Mouse (Mus musculus) heart, adult 2 months (tissue): ENCODE data around the gene Tex33. TPM values are rescaled to one million over a fixed set of nuclear protein-coding genes. Genes with fewer than 3 reads are reported as not detected.

Experiments used
- DNase-seq, 2 experiments: peaks; one replicate each; pipeline ENCODE4 v3.0.0; 2021
- H3K27ac ChIP-seq: fragments of 200-600 bp; 2 replicates; pipeline ENCODE4 v1.8.1; 2022
- H3K27me3 ChIP-seq: fragments of 200-500 bp; 2 replicates; pipeline ENCODE4 v1.6.1; 2012; ENCODE audit warnings: mild to moderate bottlenecking, low read length, inconsistent platforms, mixed read lengths; ENCODE audit not compliant: control insufficient read depth, insufficient read depth
- H3K36me3 ChIP-seq: fragments of 200-500 bp; 2 replicates; pipeline ENCODE4 v1.6.1; 2012; ENCODE audit warnings: low read length, inconsistent platforms; ENCODE audit not compliant: control insufficient read depth, insufficient read depth
- H3K4me1 ChIP-seq: fragments of 200-500 bp; 2 replicates; pipeline ENCODE4 v1.6.1; 2011; ENCODE audit warnings: low read length; ENCODE audit not compliant: control insufficient read depth, insufficient read depth
- H3K4me3 ChIP-seq: fragments of 200-600 bp; 2 replicates; pipeline ENCODE4 v1.8.1; 2022
- H3K79me2 ChIP-seq: fragments of 200-500 bp; replicated peaks from 2 replicates; pipeline ENCODE4 v1.6.1; 2012; ENCODE audit warnings: mild to moderate bottlenecking, inconsistent platforms, low read length, moderate library complexity, mixed read lengths; ENCODE audit not compliant: control insufficient read depth, insufficient read depth
- H3K9ac ChIP-seq: fragments of 200-500 bp; 2 replicates; pipeline ENCODE4 v1.6.1; 2012; ENCODE audit warnings: low read depth, mild to moderate bottlenecking, control low read depth, inconsistent platforms, low read length, mixed read lengths
- CTCF ChIP-seq: fragments of 200-600 bp; IDR thresholded peaks from 2 replicates; pipeline ENCODE4 v1.8.1; 2022; ENCODE audit warnings: antibody characterized with exemption, mild to moderate bottlenecking, moderate library complexity
- EP300 ChIP-seq: fragments of 200-500 bp; IDR thresholded peaks from 2 replicates; pipeline ENCODE4 v1.6.1; 2011; ENCODE audit warnings: low read depth, low read length, control low read depth; ENCODE audit not compliant: insufficient read depth
- POLR2A ChIP-seq: fragments of 200-500 bp; IDR thresholded peaks from 2 replicates; pipeline ENCODE4 v1.6.1; 2011; ENCODE audit warnings: mild to moderate bottlenecking, low read depth, low read length, control low read depth; ENCODE audit not compliant: insufficient read depth
- WGBS: fragments of 180-500 bp; shearing (Covaris S2); methylation state at CpG from one replicate; pipeline ENCODE4 v1.1.7; 2018; 5-methylcytosine and 5-hydroxymethylcytosine counted together
- intact Hi-C: fragments of 180-260 bp; cut with DNase I; formaldehyde crosslinking; loops from one replicate; pipeline ENCODE4 v1.15.1; 2025
- long read RNA-seq: library from polyadenylated mRNA; stranded (forward); transcript quantifications from one replicate; pipeline ENCODE4 v2.0.0, GENCODE M21; 2021
- polyA plus RNA-seq: library from polyadenylated mRNA; depleted of rRNA; stranded (reverse); fragments of >200 nt; gene quantifications from 2 replicates; pipeline ENCODE4 v1.2.3, GENCODE M21; 2012; rRNA removed
- total RNA-seq, 2 experiments: library from RNA; stranded (reverse); gene quantifications; 2 replicates each; pipeline ENCODE4 v1.2.3; 2021

Gene Tex33
- total RNA-seq (not detected), polyA plus RNA-seq (0.43 and 0.67 TPM in 2 replicates)
- long read RNA-seq = 0 reads

- 83% methylated on average over 8 of the region's 8 CpGs for WGBS
- no peak within 1 kb of the TSS for H3K27ac ChIP-seq
- intact Hi-C loops = no loop called here
These were observed at the start of gene Tex33 for GRCm38 (mm10) chr15:78395478-78395962. Gene Tex33, minus strand, starts transcription at chr15:78395912.

DNA sequence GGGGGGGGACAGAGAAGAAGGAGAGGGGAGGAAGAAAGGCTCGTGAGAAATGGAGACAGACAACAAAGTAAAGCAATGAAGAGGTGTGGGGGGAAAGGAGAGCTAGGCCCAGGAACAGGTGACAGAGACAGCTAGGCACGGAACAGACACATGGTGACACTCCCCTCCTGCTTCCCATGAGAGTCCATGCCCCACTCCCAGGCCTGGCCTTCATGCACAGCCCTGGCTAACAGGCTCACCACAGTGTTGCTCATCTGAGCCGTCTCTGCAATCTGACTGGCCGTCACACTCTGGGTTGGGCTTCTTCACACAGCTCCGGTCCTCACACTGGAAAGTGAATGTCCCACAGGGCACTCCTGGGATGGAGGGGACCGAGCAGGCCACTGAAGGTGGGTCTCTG lies 48.1 kb upstream of the Tex33 start:
- Histone ChIP-seq H3K27ac (no peak overlapping the region), H3K4me1 (peaks cover 3% of the 10 kb centered on the region; the same call in 1 of the 2 replicates), H3K4me3 (no peak overlapping the region), H3K79me2 (no peaks in the 10 kb centered on the region), H3K9ac (no peak overlapping the region), H3K27me3 (no peaks in the 10 kb centered on the region), H3K36me3 (no peaks in the 10 kb centered on the region)
- TF ChIP-seq POLR2A (no peak), EP300 (no peak), CTCF (no peak)
- no peak for DNase-seq
- WGBS = 43% methylated on average over 6 of the region's 6 CpGs
- intact Hi-C loops = no loop called here

More at GRCm38 (mm10) chr15:78395478-78395962, at the start of gene Tex33:
- H3K79me2 ChIP-seq = no peaks in the 10 kb centered on the region
- no peaks in the 10 kb centered on the region for H3K36me3 ChIP-seq
- DNase-seq = no peak
- H3K4me1 ChIP-seq = no peaks in the 10 kb centered on the region
- TF ChIP-seq CTCF (no peak), POLR2A (no peak), EP300 (no peak)
- H3K4me3 ChIP-seq = no peak within 1 kb of the TSS
- no peaks in the 10 kb centered on the region for H3K27me3 ChIP-seq
- H3K9ac ChIP-seq = no peak within 1 kb of the TSS

DNA sequence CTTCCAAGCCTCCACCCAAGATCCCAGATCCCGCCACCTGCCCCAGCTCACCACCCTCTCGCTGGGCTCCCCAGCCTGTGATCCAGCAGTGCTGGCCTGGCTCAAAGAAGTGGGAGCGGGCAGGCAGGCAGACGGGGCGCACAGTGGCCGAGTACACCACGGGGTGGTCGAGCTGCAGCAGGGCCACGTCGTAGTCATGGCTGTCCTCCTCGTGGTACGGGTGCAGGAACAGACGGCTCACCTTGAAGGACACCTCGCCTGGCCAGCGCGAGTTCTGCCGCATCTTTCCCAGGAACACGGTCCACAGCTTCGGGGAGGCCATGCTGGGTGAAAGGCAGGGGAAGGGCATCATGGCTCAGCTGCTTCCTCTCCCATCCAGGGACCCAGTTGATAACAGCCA lies 46.5 kb upstream of the Tex33 start:
- Histone ChIP-seq H3K9ac (no peak overlapping the region), H3K79me2 (no peaks in the 10 kb centered on the region), H3K4me1 (peaks cover 2% of the 10 kb centered on the region), H3K4me3 (no peak overlapping the region), H3K27me3 (no peaks in the 10 kb centered on the region), H3K36me3 (no peaks in the 10 kb centered on the region), H3K27ac (no peak overlapping the region)
- DNase-seq = peak in 1 of 2 experiments; percentile 3
- 92% methylated on average over 19 of the region's 19 CpGs for WGBS
- TF ChIP-seq CTCF (no peak), POLR2A (no peak), EP300 (no peak)
- intact Hi-C loops = no loop called here

DNA sequence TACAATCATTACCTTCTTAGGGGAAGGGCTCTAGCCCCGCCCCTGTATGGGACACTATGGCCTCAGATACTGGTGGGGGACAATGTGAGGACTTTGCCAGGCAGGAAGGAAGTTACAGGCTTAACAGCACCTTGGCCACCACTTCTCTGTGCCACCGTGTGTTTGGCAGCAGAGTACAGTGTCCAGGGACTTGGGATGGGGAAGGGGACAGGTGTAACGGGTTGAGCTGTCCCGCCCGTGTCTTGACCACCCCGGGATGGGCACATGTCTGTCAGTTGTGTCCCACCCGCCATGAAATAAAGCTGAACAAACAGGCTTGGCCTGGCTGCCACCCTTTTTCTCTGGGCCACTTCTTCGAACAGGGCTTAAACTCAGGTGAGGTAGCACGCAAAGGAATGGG lies 43.3 kb upstream of the Tex33 start:
- no peaks in the 10 kb centered on the region for H3K79me2 ChIP-seq

DNA sequence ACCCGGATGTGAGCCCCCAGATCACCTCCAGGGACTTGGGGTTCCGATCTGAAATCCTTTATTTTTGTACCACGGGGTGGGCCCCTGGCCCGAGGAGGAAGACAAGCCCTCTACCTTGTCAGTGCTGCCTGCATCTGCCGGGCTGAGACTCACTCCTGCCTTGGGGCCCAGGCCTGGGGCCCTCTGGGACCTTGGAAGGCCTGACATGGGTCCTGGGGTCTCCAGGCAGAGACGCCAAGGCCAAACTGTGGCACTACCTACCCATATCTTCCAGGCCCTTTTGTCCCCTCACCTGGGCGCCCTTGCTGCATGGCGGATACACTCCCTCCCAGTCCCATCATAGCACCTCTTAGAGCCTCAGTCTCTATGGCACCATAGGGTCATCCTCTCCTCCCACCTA lies 42.8 kb upstream of the Tex33 start:
- H3K4me1 ChIP-seq = peaks cover 3% of the 10 kb centered on the region
- H3K27me3 ChIP-seq = no peaks in the 10 kb centered on the region
- intact Hi-C loops = no loop called here
- H3K4me3 ChIP-seq = no peak overlapping the region
- 66% methylated on average over 8 of the region's 8 CpGs for WGBS
- peak in 1 of 2 experiments; percentile 7 for DNase-seq
- H3K36me3 ChIP-seq = no peaks in the 10 kb centered on the region
- no peak for TF ChIP-seq POLR2A
- no peak for TF ChIP-seq CTCF
- TF ChIP-seq EP300 = no peak
- H3K79me2 ChIP-seq = no peaks in the 10 kb centered on the region
- no peak overlapping the region for H3K9ac ChIP-seq
- H3K27ac ChIP-seq = no peak overlapping the region

More for the DNA sequence above, 43.3 kb upstream of the Tex33 start:
- TF ChIP-seq POLR2A (no peak), CTCF (no peak)
- DNase-seq = no peak
- H3K4me3 ChIP-seq = no peak overlapping the region
- H3K36me3 ChIP-seq = no peaks in the 10 kb centered on the region
- 84% methylated on average over 9 of the region's 9 CpGs for WGBS
- no peaks in the 10 kb centered on the region for H3K27me3 ChIP-seq
- peaks cover 3% of the 10 kb centered on the region for H3K4me1 ChIP-seq
- intact Hi-C loops = no loop called here
- H3K27ac ChIP-seq = no peak overlapping the region
- no peak overlapping the region for H3K9ac ChIP-seq

DNA sequence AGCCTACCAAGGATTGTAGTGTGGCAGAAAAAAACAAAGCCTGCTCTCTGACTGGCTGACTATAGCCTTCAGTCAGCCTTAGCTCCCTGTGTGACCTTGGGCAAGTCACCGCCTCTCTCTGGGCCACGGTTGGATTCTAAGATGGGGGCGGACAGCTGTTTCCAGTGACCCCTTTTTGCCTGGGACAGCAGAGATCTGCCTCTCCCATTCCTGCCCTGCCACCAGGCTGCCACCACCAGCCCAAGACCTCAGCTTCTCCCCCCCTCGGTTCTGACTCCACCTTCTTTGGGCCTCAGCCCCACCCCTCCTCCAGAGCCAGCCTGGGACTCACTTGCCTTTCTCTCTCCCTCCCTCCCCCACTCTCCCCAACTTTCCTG lies 42.3 kb upstream of the Tex33 start:
- no peak for DNase-seq
- 55% methylated on average over 4 of the region's 4 CpGs for WGBS
- intact Hi-C loops = no loop called here
- Histone ChIP-seq H3K27me3 (no peaks in the 10 kb centered on the region), H3K4me3 (no peak overlapping the region), H3K79me2 (no peaks in the 10 kb centered on the region), H3K27ac (peak overlapping the region; percentile 45; the same call in 1 of the 2 replicates), H3K4me1 (peaks cover 3% of the 10 kb centered on the region), H3K9ac (no peak overlapping the region), H3K36me3 (no peaks in the 10 kb centered on the region)
- TF ChIP-seq CTCF = no peak
- TF ChIP-seq POLR2A = no peak
- no peak for TF ChIP-seq EP300
